Mouse (Mus musculus) ES-E14 (cell line): ENCODE measurements around the gene Insl3. TPM values are rescaled to one million over a fixed set of nuclear protein-coding genes. Genes with fewer than 3 reads are reported as not detected.
"Not testable (repeated sequence)": the region's sequence is repeated elsewhere in the genome, so short reads cannot be mapped to it uniquely, and the experiment has no call there.

Source experiments
- DNase-seq: peaks from one replicate; pipeline ENCODE4 v3.0.0-alpha.2; 2013; ENCODE audit warnings: low read depth, low spot score
- H3K27ac ChIP-seq: 2 replicates; pipeline ENCODE4 v1.5.1; 2012; ENCODE audit warnings: low read depth, mild to moderate bottlenecking, low read length, moderate library complexity, mixed read lengths; ENCODE audit not compliant: poor library complexity, insufficient read depth, severe bottlenecking
- H3K36me3 ChIP-seq: 2 replicates; pipeline ENCODE4 v1.6.1; 2012; ENCODE audit warnings: mild to moderate bottlenecking, low read length, moderate library complexity, mixed read lengths; ENCODE audit not compliant: control insufficient read depth, poor library complexity, insufficient read depth, severe bottlenecking
- H3K4me1 ChIP-seq, 2 experiments: fragments of 150-350 bp in 1 of 2; sonication (generic) in 1 of 2; 2 replicates each; pipeline ENCODE4 v1.6.1; 2012; ENCODE audit warnings: low read length in 2 of 2, mild to moderate bottlenecking in 1 of 2, mixed read lengths in 1 of 2; ENCODE audit not compliant: control insufficient read depth in 2 of 2, insufficient read depth in 2 of 2, poor library complexity in 1 of 2
- H3K4me3 ChIP-seq, 2 experiments: fragments of 150-350 bp in 1 of 2; sonication (generic) in 1 of 2; 2 replicates each; pipeline ENCODE4 v1.5.1; 2012; ENCODE audit warnings: low read length in 2 of 2, low read depth in 1 of 2, mild to moderate bottlenecking in 1 of 2, mixed read lengths in 1 of 2; ENCODE audit not compliant: insufficient read depth in 1 of 2, poor library complexity in 1 of 2, severe bottlenecking in 1 of 2
- H3K9ac ChIP-seq: 2 replicates; pipeline ENCODE4 v1.6.1; 2012; ENCODE audit warnings: low read depth, mild to moderate bottlenecking, low read length, mixed read lengths; ENCODE audit not compliant: poor library complexity, insufficient read depth, severe bottlenecking
- H3K9me3 ChIP-seq: fragments of 150-350 bp; sonication (generic); 2 replicates; pipeline ENCODE4 v1.6.1; 2012; ENCODE audit warnings: low read depth, mild to moderate bottlenecking, low read length; ENCODE audit not compliant: control insufficient read depth, insufficient read depth
- CHD2 ChIP-seq: IDR thresholded peaks from 2 replicates; pipeline ENCODE4 v1.6.1; 2014; ENCODE audit warnings: mild to moderate bottlenecking, low read depth, low read length, inconsistent platforms
- HCFC1 ChIP-seq: IDR thresholded peaks from 2 replicates; pipeline ENCODE4 v1.6.1; 2012; ENCODE audit warnings: low read length, inconsistent platforms, borderline replicate concordance; ENCODE audit not compliant: insufficient read depth
- MAFK ChIP-seq: IDR thresholded peaks from 2 replicates; pipeline ENCODE4 v1.6.1; 2014; ENCODE audit warnings: mild to moderate bottlenecking, low read depth, low read length, inconsistent platforms; ENCODE audit not compliant: insufficient read depth
- ZC3H11A ChIP-seq: IDR thresholded peaks from 2 replicates; pipeline ENCODE4 v1.6.1; 2012; ENCODE audit warnings: low read depth, mild to moderate bottlenecking, inconsistent platforms, low read length, borderline replicate concordance
- ZNF384 ChIP-seq: IDR thresholded peaks from 2 replicates; pipeline ENCODE4 v1.6.1; 2012; ENCODE audit warnings: low read depth, low read length, inconsistent platforms
- in situ Hi-C, 2 experiments: fragments of 600-800 bp; cut with MboI; formaldehyde crosslinking; loops; one replicate each; pipeline ENCODE4 v1.15.1; 2025; ENCODE audit warnings: low sequenced_read_pairs in 2 of 2, inconsistent platforms in 1 of 2; ENCODE audit not compliant: unreplicated experiment in 2 of 2
- total RNA-seq: library from RNA; depleted of rRNA; stranded (reverse); fragments of 300-350 nt; gene quantifications from 2 replicates; pipeline ENCODE4 v1.2.3, GENCODE M21; 2012; rRNA removed

Gene Insl3
- total RNA-seq, 1 experiment = 3.0 TPM

GRCm38 (mm10) chr8:71728826-71729620, 40.0 kb downstream of the Insl3 start:
- Histone ChIP-seq H3K27ac (no peak overlapping the region), H3K4me3 (peak overlapping the region; percentile 24 to 70; a peak in 3 of 4 replicates), H3K9ac (peak overlapping the region; percentile 60; the same call in 1 of the 2 replicates)

GRCm38 (mm10) chr8:71731652-71732230, 42.7 kb downstream of the Insl3 start:
- no peaks in the 10 kb centered on the region for H3K9me3 ChIP-seq
- no peaks in the 10 kb centered on the region for H3K36me3 ChIP-seq
- no peak for DNase-seq
- TF ChIP-seq ZC3H11A (0 out of 2 replicates have a peak, but pooled peaks have one; percentile 18), ZNF384 (no peak)
- H3K4me1 ChIP-seq = peaks cover 3 to 9% of the 10 kb centered on the region in 2 experiments; a peak in 2 of 4 replicates
- no peak overlapping the region for H3K27ac ChIP-seq
- no peak overlapping the region for H3K9ac ChIP-seq
- no peak overlapping the region for H3K4me3 ChIP-seq
- in situ Hi-C loops = no loop called here

More at GRCm38 (mm10) chr8:71728826-71729620, 40.0 kb downstream of the Insl3 start:
- Histone ChIP-seq H3K9me3 (no peaks in the 10 kb centered on the region), H3K4me1 (peaks cover 6 to 18% of the 10 kb centered on the region in 2 experiments), H3K36me3 (no peaks in the 10 kb centered on the region)
- TF ChIP-seq MAFK (no peak), ZC3H11A (no peak), ZNF384 (no peak), HCFC1 (no peak), CHD2 (no peak)
- in situ Hi-C loops = no loop called here
- DNase-seq = no peak

- H3K9me3 ChIP-seq, DNase-seq, H3K36me3 ChIP-seq, H3K9ac ChIP-seq, in situ Hi-C loops, H3K4me3 ChIP-seq, H3K4me1 ChIP-seq, H3K27ac ChIP-seq: not testable (repeated sequence)
Measured at GRCm38 (mm10) chr8:71738316-71738715, 49.3 kb downstream of the Insl3 start.

Other genes starting within 250 kb of the Insl3 start
- gene Abhd8, start 225.6 kb upstream of the Insl3 start, total RNA-seq = 11.7 and 12.2 TPM in 2 replicates
- 135 and 148 TPM in 2 replicates for gene Mrpl34, start 224.3 kb upstream of the Insl3 start, total RNA-seq
- gene Dda1, start 220.0 kb upstream of the Insl3 start, total RNA-seq = 60.5 and 65.1 TPM in 2 replicates
- 10.6 and 22.3 TPM in 2 replicates for gene Ano8, start 203.3 kb upstream of the Insl3 start, total RNA-seq
- 60.4 and 63.8 TPM in 2 replicates for gene Gtpbp3, start 201.1 kb upstream of the Insl3 start, total RNA-seq
- gene Plvap, start 177.5 kb upstream of the Insl3 start, total RNA-seq = 2.0 and 2.5 TPM in 2 replicates
- gene Ccdc194, start 163.5 kb upstream of the Insl3 start, total RNA-seq = 2.4 and 2.6 TPM in 2 replicates
- 135 and 207 TPM in 2 replicates for gene Bst2, start 151.8 kb upstream of the Insl3 start, total RNA-seq
- gene Mvb12a, start 146.3 kb upstream of the Insl3 start, total RNA-seq = 50.4 and 58.8 TPM in 2 replicates
- gene Tmem221, start 130.3 kb upstream of the Insl3 start, total RNA-seq = 0.18 and 0.58 TPM in 2 replicates
- gene Nxnl1, start 122.6 kb upstream of the Insl3 start, total RNA-seq = not detected in 2 replicates
- gene Slc27a1, start 120.3 kb upstream of the Insl3 start, total RNA-seq = 24.5 and 45.9 TPM in 2 replicates
- gene Pgls, start 97.0 kb upstream of the Insl3 start, total RNA-seq = 95.6 and 124 TPM in 2 replicates
- gene Fam129c, start 91.6 kb upstream of the Insl3 start, total RNA-seq = 9.0 and 15.2 TPM in 2 replicates
- 126 and 186 TPM in 2 replicates for gene Colgalt1, start 78.2 kb upstream of the Insl3 start, total RNA-seq
- 3.0 and 9.1 TPM in 2 replicates for gene Unc13a, start 17.5 kb upstream of the Insl3 start, total RNA-seq
- gene Jak3, start 12.9 kb upstream of the Insl3 start, total RNA-seq = 19.0 and 27.3 TPM in 2 replicates
- 1.1 and 1.3 TPM in 2 replicates for gene B3gnt3, start 12.6 kb downstream of the Insl3 start, total RNA-seq
- gene Fcho1, start 36.5 kb downstream of the Insl3 start, total RNA-seq = 21.9 and 45.1 TPM in 2 replicates
- gene Zfp709, start 192.8 kb downstream of the Insl3 start, total RNA-seq = 3.2 and 3.9 TPM in 2 replicates
- 6.7 and 7.1 TPM in 2 replicates for gene Zfp882, start 219.4 kb downstream of the Insl3 start, total RNA-seq
- 15.1 and 16.0 TPM in 2 replicates for gene Zfp617, start 219.4 kb downstream of the Insl3 start, total RNA-seq